Mouse (Mus musculus): ENCODE results near the gene Pard3b. TPM values are rescaled to one million over a fixed set of nuclear protein-coding genes. Genes with fewer than 3 reads are reported as not detected.

Pard3b gene
- total and polyA plus RNA-seq, 2 experiments = 0.50 to 3.0 TPM

- TF ChIP-seq CTCF (IDR thresholded peaks at IDR 0.05; ENCODE audit: low read depth, low read length) (peak; percentile 76), POLR2A (IDR thresholded peaks at IDR 0.05; ENCODE audit: extremely low read depth, insufficient read depth, low read length) (no peak)
- peak; percentile 68 for DNase-seq (ENCODE audit: extremely low read depth, low read depth, low spot score)
- Histone ChIP-seq H3K79me2 (ENCODE audit: control insufficient read depth, insufficient read depth, low read length) (no peaks in the 10 kb centered on the region), H3K36me3 (ENCODE audit: control insufficient read depth, insufficient read depth, low read length) (no peaks in the 10 kb centered on the region; the same call in 1 of the 2 replicates), H3K4me3 (ENCODE audit: insufficient read depth, low read depth, low read length) (no peak overlapping the region), H3K4me1 (ENCODE audit: control insufficient read depth, insufficient read depth, low read length) (no peaks in the 10 kb centered on the region), H3K27me3 (ENCODE audit: control insufficient read depth, insufficient read depth, low read length) (no peaks in the 10 kb centered on the region), H3K27ac (replicated peaks; ENCODE audit: insufficient read depth, low read depth, low read length) (no peak overlapping the region), H3K9ac (ENCODE audit: low read depth, low read length) (no peak overlapping the region)
Measured at GRCm38 (mm10) chr1:61771213-61771612, 132.6 kb downstream of the Pard3b start.

DNA sequence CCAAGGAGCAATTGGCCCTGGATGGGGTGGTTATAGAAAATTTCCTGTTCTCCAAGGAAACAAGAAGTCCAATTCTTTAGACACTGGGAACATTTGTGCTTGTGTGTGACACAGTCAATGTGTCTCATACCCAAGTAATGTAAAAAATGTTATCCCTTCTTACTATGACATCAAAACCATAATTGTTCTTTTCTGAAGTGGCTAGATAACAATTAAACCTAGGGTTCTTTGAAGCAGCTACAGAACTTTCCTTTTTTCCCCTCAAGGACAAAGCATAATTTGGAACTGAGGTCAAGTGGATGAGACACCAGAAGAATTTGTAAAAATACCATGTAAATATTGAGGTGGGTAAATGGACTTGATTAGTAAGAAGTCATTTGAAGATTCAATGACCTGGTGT lies 140.1 kb downstream of the Pard3b start:
- TF ChIP-seq CTCF (IDR thresholded peaks at IDR 0.05; ENCODE audit: low read depth, low read length) (no peak), POLR2A (IDR thresholded peaks at IDR 0.05; ENCODE audit: extremely low read depth, insufficient read depth, low read length) (no peak)
- no peak overlapping the region for H3K4me3 ChIP-seq (ENCODE audit: insufficient read depth, low read depth, low read length)
- no peak overlapping the region for H3K27ac ChIP-seq (replicated peaks; ENCODE audit: insufficient read depth, low read depth, low read length)
- H3K4me1 ChIP-seq (ENCODE audit: control insufficient read depth, insufficient read depth, low read length) = no peaks in the 10 kb centered on the region; the same call in 1 of the 2 replicates
- H3K27me3 ChIP-seq (ENCODE audit: control insufficient read depth, insufficient read depth, low read length) = no peaks in the 10 kb centered on the region
- no peaks in the 10 kb centered on the region for H3K36me3 ChIP-seq (ENCODE audit: control insufficient read depth, insufficient read depth, low read length)
- H3K79me2 ChIP-seq (ENCODE audit: control insufficient read depth, insufficient read depth, low read length) = no peaks in the 10 kb centered on the region
- no peak overlapping the region for H3K9ac ChIP-seq (ENCODE audit: low read depth, low read length)
- DNase-seq (ENCODE audit: extremely low read depth, low read depth, low spot score) = no peak

DNA sequence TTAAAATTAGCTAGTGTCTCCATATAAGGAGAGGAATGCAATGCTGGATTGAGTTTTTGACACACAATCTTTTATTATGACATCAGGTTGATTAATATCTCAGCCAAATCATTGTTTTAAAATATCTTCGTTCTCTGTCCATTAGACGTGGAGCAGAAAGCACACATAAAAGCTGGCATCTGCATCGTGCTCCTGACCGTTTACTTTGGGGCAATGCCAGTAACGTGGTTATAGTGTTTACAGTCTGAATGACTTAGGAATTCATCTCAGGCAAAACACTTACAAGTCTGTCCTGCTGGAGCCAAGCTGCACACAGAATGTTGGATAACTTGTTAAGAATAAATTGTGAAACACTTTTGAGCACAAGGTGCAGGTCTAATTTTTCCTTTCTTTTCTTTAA lies 141.3 kb downstream of the Pard3b start:
- WGBS = 21% methylated on average over 5 of the region's 5 CpGs
- TF ChIP-seq CTCF (IDR thresholded peaks at IDR 0.05; ENCODE audit: low read depth, low read length) (no peak), POLR2A (IDR thresholded peaks at IDR 0.05; ENCODE audit: extremely low read depth, insufficient read depth, low read length) (no peak)
- H3K27ac ChIP-seq (replicated peaks; ENCODE audit: insufficient read depth, low read depth, low read length) = no peak overlapping the region
- H3K36me3 ChIP-seq (ENCODE audit: control insufficient read depth, insufficient read depth, low read length) = no peaks in the 10 kb centered on the region
- no peaks in the 10 kb centered on the region; the same call in 1 of the 2 replicates for H3K4me1 ChIP-seq (ENCODE audit: control insufficient read depth, insufficient read depth, low read length)
- peak; percentile 69 for DNase-seq (ENCODE audit: extremely low read depth, low read depth, low spot score)
- H3K9ac ChIP-seq (ENCODE audit: low read depth, low read length) = no peak overlapping the region
- H3K79me2 ChIP-seq (ENCODE audit: control insufficient read depth, insufficient read depth, low read length) = no peaks in the 10 kb centered on the region
- no peak overlapping the region for H3K4me3 ChIP-seq (ENCODE audit: insufficient read depth, low read depth, low read length)
- no peaks in the 10 kb centered on the region for H3K27me3 ChIP-seq (ENCODE audit: control insufficient read depth, insufficient read depth, low read length)

- H3K27me3 ChIP-seq (ENCODE audit: control insufficient read depth, insufficient read depth, low read length) = no peaks in the 10 kb centered on the region
- no peak overlapping the region for H3K27ac ChIP-seq (replicated peaks; ENCODE audit: insufficient read depth, low read depth, low read length)
- no peak overlapping the region for H3K9ac ChIP-seq (ENCODE audit: low read depth, low read length)
- H3K4me3 ChIP-seq (ENCODE audit: insufficient read depth, low read depth, low read length) = no peak overlapping the region
- H3K4me1 ChIP-seq (ENCODE audit: control insufficient read depth, insufficient read depth, low read length) = no peaks in the 10 kb centered on the region
- WGBS = 91% methylated on average over 5 of the region's 5 CpGs
- H3K36me3 ChIP-seq (ENCODE audit: control insufficient read depth, insufficient read depth, low read length) = no peaks in the 10 kb centered on the region
- H3K79me2 ChIP-seq (ENCODE audit: control insufficient read depth, insufficient read depth, low read length) = no peaks in the 10 kb centered on the region
- DNase-seq (ENCODE audit: extremely low read depth, low read depth, low spot score) = no peak
- no peak for TF ChIP-seq POLR2A (IDR thresholded peaks at IDR 0.05; ENCODE audit: extremely low read depth, insufficient read depth, low read length)
- no peak for TF ChIP-seq CTCF (IDR thresholded peaks at IDR 0.05; ENCODE audit: low read depth, low read length)
Measured at GRCm38 (mm10) chr1:61796296-61796695, 157.7 kb downstream of the Pard3b start.

DNA sequence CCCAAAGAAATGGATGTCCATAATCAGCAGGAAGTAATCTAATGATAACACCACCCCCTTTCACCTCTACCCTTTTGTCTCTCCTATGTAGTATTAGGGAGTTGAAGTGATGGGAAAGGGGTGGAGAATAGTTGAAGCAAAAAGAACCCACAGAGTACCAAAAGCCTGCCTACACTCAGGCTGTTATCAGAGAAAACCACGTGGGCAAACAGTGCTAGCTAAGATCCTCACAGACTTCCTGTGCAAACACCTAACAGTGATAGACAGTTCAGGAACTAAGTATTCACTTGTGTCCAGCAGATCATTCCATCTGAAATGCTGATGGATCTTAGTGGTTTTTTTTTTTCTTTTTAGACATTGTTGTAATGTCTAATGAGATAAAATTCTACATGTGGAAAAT lies 181.6 kb downstream of the Pard3b start:
- no peak for DNase-seq (ENCODE audit: extremely low read depth, low read depth, low spot score)
- WGBS = 16% methylated on average over 1 of the region's 1 CpGs
- Histone ChIP-seq H3K9ac (ENCODE audit: low read depth, low read length) (no peak overlapping the region), H3K4me1 (ENCODE audit: control insufficient read depth, insufficient read depth, low read length) (no peaks in the 10 kb centered on the region), H3K79me2 (ENCODE audit: control insufficient read depth, insufficient read depth, low read length) (no peaks in the 10 kb centered on the region), H3K36me3 (ENCODE audit: control insufficient read depth, insufficient read depth, low read length) (no peaks in the 10 kb centered on the region), H3K27ac (replicated peaks; ENCODE audit: insufficient read depth, low read depth, low read length) (no peak overlapping the region), H3K27me3 (ENCODE audit: control insufficient read depth, insufficient read depth, low read length) (no peaks in the 10 kb centered on the region), H3K4me3 (ENCODE audit: insufficient read depth, low read depth, low read length) (no peak overlapping the region)
- TF ChIP-seq CTCF (IDR thresholded peaks at IDR 0.05; ENCODE audit: low read depth, low read length) (no peak), POLR2A (IDR thresholded peaks at IDR 0.05; ENCODE audit: extremely low read depth, insufficient read depth, low read length) (no peak)

GRCm38 (mm10) chr1:61825560-61826191 lies 187.1 kb downstream of the Pard3b start:
- Histone ChIP-seq H3K36me3 (ENCODE audit: control insufficient read depth, insufficient read depth, low read length) (no peaks in the 10 kb centered on the region), H3K4me1 (ENCODE audit: control insufficient read depth, insufficient read depth, low read length) (no peaks in the 10 kb centered on the region), H3K27me3 (ENCODE audit: control insufficient read depth, insufficient read depth, low read length) (no peaks in the 10 kb centered on the region), H3K4me3 (ENCODE audit: insufficient read depth, low read depth, low read length) (no peak overlapping the region), H3K27ac (replicated peaks; ENCODE audit: insufficient read depth, low read depth, low read length) (no peak overlapping the region), H3K79me2 (ENCODE audit: control insufficient read depth, insufficient read depth, low read length) (no peaks in the 10 kb centered on the region), H3K9ac (ENCODE audit: low read depth, low read length) (no peak overlapping the region)
- TF ChIP-seq CTCF (IDR thresholded peaks at IDR 0.05; ENCODE audit: low read depth, low read length) (no peak), POLR2A (IDR thresholded peaks at IDR 0.05; ENCODE audit: extremely low read depth, insufficient read depth, low read length) (no peak)
- no peak for DNase-seq (ENCODE audit: extremely low read depth, low read depth, low spot score)
- WGBS = 96% methylated on average over 3 of the region's 3 CpGs

Measured in liver, adult 2 months (tissue).